Mouse (Mus musculus) hindbrain, postnatal 0 days (tissue): Measurements from ENCODE around the gene Selenoh. TPM values are rescaled to one million over a fixed set of nuclear protein-coding genes. Genes with fewer than 3 reads are reported as not detected.

Experiments
- ATAC-seq: fragments of 200-750 bp; cut with Nextera tagmentation; 2 replicates; pipeline ENCODE4 v1.8.0; 2017; ENCODE audit warnings: mild to moderate bottlenecking, moderate TSS enrichment, moderate library complexity
- DNase-seq: peaks from one replicate; pipeline ENCODE4 v3.0.0-alpha.2; 2015; ENCODE audit warnings: low spot score
- H3K27ac ChIP-seq: fragments of 300-500 bp; sonication (generic); 2 replicates; pipeline ENCODE4 v1.5.1; 2014; ENCODE audit warnings: mild to moderate bottlenecking
- H3K27me3 ChIP-seq: fragments of 300-500 bp; sonication (generic); 2 replicates; pipeline ENCODE4 v1.6.1; 2014; ENCODE audit warnings: low read length, mixed read lengths; ENCODE audit not compliant: insufficient read depth
- H3K36me3 ChIP-seq: fragments of 300-500 bp; sonication (generic); 2 replicates; pipeline ENCODE4 v1.6.1; 2014; ENCODE audit warnings: low read length, mixed read lengths; ENCODE audit not compliant: insufficient read depth
- H3K4me1 ChIP-seq: fragments of 300-500 bp; sonication (generic); 2 replicates; pipeline ENCODE4 v1.6.1; 2014; ENCODE audit warnings: antibody characterized with exemption, low read length, mixed read lengths; ENCODE audit not compliant: insufficient read depth
- H3K4me2 ChIP-seq: fragments of 300-500 bp; sonication (generic); 2 replicates; pipeline ENCODE4 v1.6.1; 2014; ENCODE audit warnings: low read depth, mild to moderate bottlenecking, low read length, moderate library complexity, mixed read lengths
- H3K4me3 ChIP-seq: fragments of 300-500 bp; sonication (generic); 2 replicates; pipeline ENCODE4 v1.5.1; 2014; ENCODE audit warnings: low read length
- H3K9ac ChIP-seq: fragments of 300-500 bp; sonication (generic); replicated peaks from 2 replicates; pipeline ENCODE4 v1.6.1; 2014; ENCODE audit warnings: mild to moderate bottlenecking, low read length, moderate library complexity, mixed read lengths
- H3K9me3 ChIP-seq: fragments of 300-500 bp; sonication (generic); 2 replicates; pipeline ENCODE4 v1.6.1; 2016; ENCODE audit warnings: low read length, mixed read lengths
- CTCF ChIP-seq: IDR thresholded peaks from 2 replicates; pipeline ENCODE4 v1.5.1; 2016; ENCODE audit warnings: antibody characterized with exemption, control low read depth, low read depth
- WGBS: fragments of 180-500 bp; shearing (Covaris S2); extraction: QIAGEN DNeasy Blood & Tissue Kit; methylation state at CpG from one replicate; pipeline ENCODE4 v1.1.7; 2014; 5-methylcytosine and 5-hydroxymethylcytosine counted together
- polyA plus RNA-seq: library from polyadenylated mRNA; unstranded; fragments of >200 nt; fragmentation: Nextera tagmentation; extraction: Ambion mirVana; gene quantifications from 2 replicates; pipeline ENCODE4 v1.2.1, GENCODE M21; 2015
- total RNA-seq: library from RNA; depleted of rRNA; stranded (reverse); fragments of >200 nt; gene quantifications from 2 replicates; pipeline ENCODE4 v1.2.3, GENCODE M21; 2014; rRNA removed

Selenoh gene
- total and polyA plus RNA-seq, 2 experiments from 2014 or later, result 247 to 302 TPM

- WGBS, result 89% methylated on average over 3 of the region's 3 CpGs
- Histone ChIP-seq H3K27ac (no peak overlapping the region), H3K9ac (no peak overlapping the region), H3K4me2 (no peak overlapping the region), H3K4me3 (no peak overlapping the region), H3K27me3 (no peaks in the 10 kb centered on the region), H3K4me1 (no peaks in the 10 kb centered on the region), H3K9me3 (no peaks in the 10 kb centered on the region), H3K36me3 (peaks cover 23% of the 10 kb centered on the region)
- ATAC-seq (no peak), DNase-seq (no peak)
- no peak for TF ChIP-seq CTCF
These were observed 47.0 kb downstream of the Selenoh start for GRCm38 (mm10) chr2:84623428-84624119.

- H3K36me3 ChIP-seq, result peaks cover 23% of the 10 kb centered on the region
- H3K9me3 ChIP-seq, result no peaks in the 10 kb centered on the region
- H3K9ac ChIP-seq, result no peak overlapping the region
- no peak overlapping the region for H3K27ac ChIP-seq
- TF ChIP-seq CTCF, result no peak
- H3K27me3 ChIP-seq, result no peaks in the 10 kb centered on the region
- DNase-seq, result no peak
- 84% methylated on average over 2 of the region's 2 CpGs for WGBS
- no peaks in the 10 kb centered on the region for H3K4me1 ChIP-seq
- no peak overlapping the region for H3K4me2 ChIP-seq
- ATAC-seq, result no peak
- no peak overlapping the region for H3K4me3 ChIP-seq
These were observed 47.9 kb downstream of the Selenoh start for GRCm38 (mm10) chr2:84622668-84623067.

- no peaks in the 10 kb centered on the region for H3K4me1 ChIP-seq
These were observed 50.8 kb downstream of the Selenoh start for GRCm38 (mm10) chr2:84619646-84620340.

More at GRCm38 (mm10) chr2:84619646-84620340, 50.8 kb downstream of the Selenoh start:
- peaks cover 39% of the 10 kb centered on the region for H3K36me3 ChIP-seq
- no peak for TF ChIP-seq CTCF
- H3K9me3 ChIP-seq, result no peaks in the 10 kb centered on the region
- ATAC-seq (0 out of 2 replicates have a peak, but pooled peaks have one; percentile 13), DNase-seq (no peak)
- no peak overlapping the region for H3K27ac ChIP-seq
- H3K4me3 ChIP-seq, result no peak overlapping the region
- H3K9ac ChIP-seq, result no peak overlapping the region
- H3K27me3 ChIP-seq, result no peaks in the 10 kb centered on the region
- WGBS, result 97% methylated on average over 21 of the region's 21 CpGs
- H3K4me2 ChIP-seq, result no peak overlapping the region

Other genes starting within 250 kb of the Selenoh start
- gene Calcrl, start 245.4 kb downstream of the Selenoh start, total RNA-seq, result 19.8 and 31.9 TPM in 2 replicates
- gene Calcrl, start 245.4 kb downstream of the Selenoh start, polyA plus RNA-seq, result 12.0 and 16.8 TPM in 2 replicates
- gene Tfpi, start 194.0 kb downstream of the Selenoh start, total RNA-seq, result 9.5 and 10.7 TPM in 2 replicates
- 13.1 and 15.3 TPM in 2 replicates for gene Tfpi, start 194.0 kb downstream of the Selenoh start, polyA plus RNA-seq
- 75.7 and 86.5 TPM in 2 replicates for gene Ctnnd1, start 20.0 kb downstream of the Selenoh start, total RNA-seq
- gene Ctnnd1, start 20.0 kb downstream of the Selenoh start, polyA plus RNA-seq, result 12.7 and 15.8 TPM in 2 replicates
- gene Btbd18, start 11.7 kb downstream of the Selenoh start, total RNA-seq, result not detected in 2 replicates
- 0.50 and 0.68 TPM in 2 replicates for gene Btbd18, start 11.7 kb downstream of the Selenoh start, polyA plus RNA-seq
- gene Gm28635, start 7.3 kb upstream of the Selenoh start, total RNA-seq, result not detected in 2 replicates
- gene Gm28635, start 7.3 kb upstream of the Selenoh start, polyA plus RNA-seq, result not detected in 2 replicates
- gene Med19, start 7.6 kb upstream of the Selenoh start, total RNA-seq, result 31.4 and 31.6 TPM in 2 replicates
- 47.4 and 47.5 TPM in 2 replicates for gene Med19, start 7.6 kb upstream of the Selenoh start, polyA plus RNA-seq
- gene Tmx2, start 8.4 kb upstream of the Selenoh start, total RNA-seq, result 133 and 150 TPM in 2 replicates
- gene Tmx2, start 8.4 kb upstream of the Selenoh start, polyA plus RNA-seq, result 342 and 347 TPM in 2 replicates
- 38.2 and 41.3 TPM in 2 replicates for gene Zdhhc5, start 44.4 kb upstream of the Selenoh start, total RNA-seq
- gene Zdhhc5, start 44.4 kb upstream of the Selenoh start, polyA plus RNA-seq, result 14.6 and 16.8 TPM in 2 replicates
- gene Clp1, start 56.6 kb upstream of the Selenoh start, total RNA-seq, result 6.3 and 14.3 TPM in 2 replicates
- gene Clp1, start 56.6 kb upstream of the Selenoh start, polyA plus RNA-seq, result 11.2 and 12.0 TPM in 2 replicates
- gene Ypel4, start 63.3 kb upstream of the Selenoh start, total RNA-seq, result 10.0 and 16.8 TPM in 2 replicates
- gene Ypel4, start 63.3 kb upstream of the Selenoh start, polyA plus RNA-seq, result 12.3 and 13.1 TPM in 2 replicates
- 2.9 and 4.3 TPM in 2 replicates for gene Gm19426, start 72.9 kb upstream of the Selenoh start, total RNA-seq
- 3.8 and 6.1 TPM in 2 replicates for gene Gm19426, start 72.9 kb upstream of the Selenoh start, polyA plus RNA-seq
- gene Serping1, start 104.7 kb upstream of the Selenoh start, total RNA-seq, result 28.5 and 36.5 TPM in 2 replicates
- gene Serping1, start 104.7 kb upstream of the Selenoh start, polyA plus RNA-seq, result 40.9 and 46.5 TPM in 2 replicates
- 12.8 and 22.6 TPM in 2 replicates for gene Ube2l6, start 128.1 kb upstream of the Selenoh start, total RNA-seq
- gene Ube2l6, start 128.1 kb upstream of the Selenoh start, polyA plus RNA-seq, result 16.8 and 17.7 TPM in 2 replicates
- 0.75 TPM in 1 of 2 replicates, not detected in the other for gene Smtnl1, start 151.9 kb upstream of the Selenoh start, total RNA-seq
- gene Smtnl1, start 151.9 kb upstream of the Selenoh start, polyA plus RNA-seq, result not detected in 2 replicates
- gene Timm10, start 156.2 kb upstream of the Selenoh start, total RNA-seq, result 44.5 and 57.3 TPM in 2 replicates
- 82.5 and 91.7 TPM in 2 replicates for gene Timm10, start 156.2 kb upstream of the Selenoh start, polyA plus RNA-seq
- 5.8 and 9.3 TPM in 2 replicates for gene Slc43a1, start 168.1 kb upstream of the Selenoh start, total RNA-seq
- 1.3 and 1.5 TPM in 2 replicates for gene Slc43a1, start 168.1 kb upstream of the Selenoh start, polyA plus RNA-seq
- 10.1 and 12.2 TPM in 2 replicates for gene Rtn4rl2, start 215.9 kb upstream of the Selenoh start, total RNA-seq
- 4.2 and 4.3 TPM in 2 replicates for gene Rtn4rl2, start 215.9 kb upstream of the Selenoh start, polyA plus RNA-seq